Mouse (Mus musculus) forebrain, postnatal 0 days (tissue): Measurements from ENCODE around the gene Guca2b. TPM values are rescaled to one million over a fixed set of nuclear protein-coding genes. Genes with fewer than 3 reads are reported as not detected.

Source experiments
- ATAC-seq: fragments of 200-750 bp; cut with Nextera tagmentation; 2 replicates; pipeline ENCODE4 v1.8.0; 2017; ENCODE audit warnings: mild to moderate bottlenecking, moderate library complexity
- DNase-seq: peaks from one replicate; pipeline ENCODE4 v3.0.0-alpha.2; 2015
- H3K27ac ChIP-seq: fragments of 300-500 bp; sonication (generic); 2 replicates; pipeline ENCODE4 v1.5.1; 2014; ENCODE audit warnings: low read depth, mild to moderate bottlenecking, antibody characterized with exemption, low read length, moderate library complexity, mixed read lengths
- H3K27me3 ChIP-seq: fragments of 300-500 bp; sonication (generic); 2 replicates; pipeline ENCODE4 v1.6.1; 2014; ENCODE audit warnings: mild to moderate bottlenecking, low read length, mixed read lengths; ENCODE audit not compliant: insufficient read depth
- H3K36me3 ChIP-seq: fragments of 300-500 bp; sonication (generic); 2 replicates; pipeline ENCODE4 v1.6.1; 2014; ENCODE audit warnings: mild to moderate bottlenecking, moderate library complexity; ENCODE audit not compliant: insufficient read depth
- H3K4me1 ChIP-seq: fragments of 300-500 bp; sonication (generic); 2 replicates; pipeline ENCODE4 v1.6.1; 2014; ENCODE audit warnings: antibody characterized with exemption; ENCODE audit not compliant: insufficient read depth
- H3K4me2 ChIP-seq: fragments of 300-500 bp; sonication (generic); 2 replicates; pipeline ENCODE4 v1.6.1; 2014; ENCODE audit warnings: low read depth, mild to moderate bottlenecking, moderate library complexity
- H3K4me3 ChIP-seq: fragments of 300-500 bp; sonication (generic); 2 replicates; pipeline ENCODE4 v1.5.1; 2014; ENCODE audit warnings: low read depth, low read length, mixed read lengths
- H3K9ac ChIP-seq: fragments of 300-500 bp; sonication (generic); 2 replicates; pipeline ENCODE4 v1.6.1; 2014; ENCODE audit warnings: mild to moderate bottlenecking
- H3K9me3 ChIP-seq: fragments of 300-500 bp; sonication (generic); 2 replicates; pipeline ENCODE4 v1.6.1; 2016; ENCODE audit warnings: low read length
- CTCF ChIP-seq: sonication (generic); IDR thresholded peaks from 2 replicates; pipeline ENCODE4 v1.5.1; 2016; ENCODE audit warnings: antibody characterized with exemption, control low read depth, low read depth
- WGBS: fragments of 180-500 bp; shearing (Covaris S2); extraction: QIAGEN DNeasy Blood & Tissue Kit; methylation state at CpG from one replicate; pipeline ENCODE4 v1.1.7; 2014; 5-methylcytosine and 5-hydroxymethylcytosine counted together
- polyA plus RNA-seq: library from polyadenylated mRNA; unstranded; fragments of >200 nt; fragmentation: Nextera tagmentation; extraction: Ambion mirVana; gene quantifications from 2 replicates; pipeline ENCODE4 v1.2.1, GENCODE M21; 2015
- total RNA-seq: library from RNA; depleted of rRNA; stranded (reverse); fragments of >200 nt; gene quantifications from 2 replicates; pipeline ENCODE4 v1.2.3, GENCODE M21; 2014

Gene Guca2b
- total and polyA plus RNA-seq, 2 experiments from 2014 or later: not detected

GRCm38 (mm10) chr4:119660007-119660406 lies 1.3 kb upstream of the Guca2b start:
- TF ChIP-seq CTCF: no peak
- DNase-seq: no peak
- H3K9ac ChIP-seq: no peak overlapping the region
- no peaks in the 10 kb centered on the region for H3K4me1 ChIP-seq
- H3K36me3 ChIP-seq: no peaks in the 10 kb centered on the region
- WGBS: 79% methylated on average over 8 of the region's 8 CpGs
- no peaks in the 10 kb centered on the region for H3K27me3 ChIP-seq
- ATAC-seq: no peak
- H3K4me3 ChIP-seq: no peak overlapping the region
- H3K4me2 ChIP-seq: no peak overlapping the region
- no peak overlapping the region for H3K27ac ChIP-seq
- no peaks in the 10 kb centered on the region for H3K9me3 ChIP-seq

DNA sequence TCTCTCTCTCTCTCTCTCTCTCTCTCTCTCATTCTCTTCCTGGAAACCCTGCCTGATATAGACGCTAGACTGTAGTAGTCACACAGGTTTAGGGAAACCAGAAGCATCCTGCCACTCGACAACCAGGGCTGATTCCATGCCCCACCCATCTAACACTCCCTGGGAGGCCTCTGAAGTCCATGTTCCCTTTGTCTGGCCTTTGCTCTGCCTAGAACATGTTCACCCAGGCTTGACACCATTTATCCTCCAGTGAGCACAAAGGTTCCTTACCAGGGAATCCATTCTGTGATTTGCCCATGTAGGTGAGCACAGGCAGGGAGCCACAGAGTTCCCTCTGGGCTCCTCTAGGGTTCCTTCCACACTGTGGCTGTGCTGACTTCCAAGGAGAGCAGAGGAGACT lies 508 bp downstream of the Guca2b start:
- 52% methylated on average over 2 of the region's 2 CpGs for WGBS
- Histone ChIP-seq H3K4me2 (no peak overlapping the region), H3K4me3 (no peak overlapping the region), H3K27me3 (no peaks in the 10 kb centered on the region), H3K9ac (no peak overlapping the region), H3K36me3 (no peaks in the 10 kb centered on the region), H3K27ac (no peak overlapping the region), H3K9me3 (0 out of 2 replicates have a peak, but pooled peaks cover under 1% of the 10 kb centered on the region), H3K4me1 (no peaks in the 10 kb centered on the region)
- DNase-seq: no peak
- ATAC-seq: no peak
- TF ChIP-seq CTCF: no peak

GRCm38 (mm10) chr4:119657011-119657410 lies 1.7 kb downstream of the Guca2b start:
- WGBS: 70% methylated on average over 1 of the region's 1 CpGs
- Histone ChIP-seq H3K36me3 (no peaks in the 10 kb centered on the region), H3K4me3 (no peak overlapping the region), H3K27ac (no peak overlapping the region), H3K9me3 (0 out of 2 replicates have a peak, but pooled peaks cover 7% of the 10 kb centered on the region), H3K27me3 (no peaks in the 10 kb centered on the region), H3K9ac (no peak overlapping the region), H3K4me2 (no peak overlapping the region), H3K4me1 (no peaks in the 10 kb centered on the region)
- DNase-seq: no peak
- ATAC-seq: no peak
- no peak for TF ChIP-seq CTCF

DNA sequence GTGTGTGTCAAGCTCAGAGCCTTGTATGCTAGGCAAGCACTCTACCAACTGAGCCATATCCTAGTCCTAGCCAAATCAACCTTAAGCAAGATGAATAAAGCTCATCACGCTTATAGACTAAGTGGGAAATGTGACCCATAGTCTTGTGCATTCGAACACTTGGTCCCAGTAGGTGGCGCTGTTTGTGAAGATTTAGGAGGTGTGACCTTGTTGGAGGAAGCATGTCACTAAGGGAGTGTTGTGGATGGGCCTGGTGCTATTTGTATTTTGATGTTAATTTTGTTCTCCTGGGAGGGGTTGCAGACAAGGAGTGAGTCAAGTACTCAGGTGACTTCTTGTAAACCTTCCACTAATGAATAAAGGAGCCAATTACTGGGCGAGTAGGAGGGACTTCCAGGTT lies 16.1 kb downstream of the Guca2b start:
- Histone ChIP-seq H3K4me2 (no peak overlapping the region), H3K36me3 (no peaks in the 10 kb centered on the region), H3K9me3 (no peaks in the 10 kb centered on the region), H3K27me3 (no peaks in the 10 kb centered on the region), H3K9ac (no peak overlapping the region), H3K4me3 (no peak overlapping the region), H3K4me1 (no peaks in the 10 kb centered on the region), H3K27ac (no peak overlapping the region)
- no peak for DNase-seq
- no peak for ATAC-seq
- no peak for TF ChIP-seq CTCF
- 86% methylated on average over 4 of the region's 4 CpGs for WGBS

GRCm38 (mm10) chr4:119638656-119639055 lies 20.1 kb downstream of the Guca2b start:
- H3K9me3 ChIP-seq: no peaks in the 10 kb centered on the region
- no peak overlapping the region for H3K4me3 ChIP-seq
- TF ChIP-seq CTCF: no peak
- H3K4me2 ChIP-seq: no peak overlapping the region
- H3K27me3 ChIP-seq: no peaks in the 10 kb centered on the region
- no peak for ATAC-seq
- H3K9ac ChIP-seq: no peak overlapping the region
- no peaks in the 10 kb centered on the region for H3K36me3 ChIP-seq
- 62% methylated on average over 11 of the region's 11 CpGs for WGBS
- H3K4me1 ChIP-seq: no peaks in the 10 kb centered on the region; the same call in 1 of the 2 replicates
- H3K27ac ChIP-seq: no peak overlapping the region
- no peak for DNase-seq

GRCm38 (mm10) chr4:119637946-119638345 lies 20.8 kb downstream of the Guca2b start:
- Histone ChIP-seq H3K9me3 (no peaks in the 10 kb centered on the region), H3K9ac (no peak overlapping the region), H3K27ac (no peak overlapping the region), H3K36me3 (no peaks in the 10 kb centered on the region), H3K4me3 (no peak overlapping the region), H3K27me3 (no peaks in the 10 kb centered on the region), H3K4me2 (no peak overlapping the region), H3K4me1 (no peaks in the 10 kb centered on the region; the same call in 1 of the 2 replicates)
- no peak for ATAC-seq
- WGBS: 70% methylated on average over 6 of the region's 6 CpGs
- no peak for TF ChIP-seq CTCF
- no peak for DNase-seq

DNA sequence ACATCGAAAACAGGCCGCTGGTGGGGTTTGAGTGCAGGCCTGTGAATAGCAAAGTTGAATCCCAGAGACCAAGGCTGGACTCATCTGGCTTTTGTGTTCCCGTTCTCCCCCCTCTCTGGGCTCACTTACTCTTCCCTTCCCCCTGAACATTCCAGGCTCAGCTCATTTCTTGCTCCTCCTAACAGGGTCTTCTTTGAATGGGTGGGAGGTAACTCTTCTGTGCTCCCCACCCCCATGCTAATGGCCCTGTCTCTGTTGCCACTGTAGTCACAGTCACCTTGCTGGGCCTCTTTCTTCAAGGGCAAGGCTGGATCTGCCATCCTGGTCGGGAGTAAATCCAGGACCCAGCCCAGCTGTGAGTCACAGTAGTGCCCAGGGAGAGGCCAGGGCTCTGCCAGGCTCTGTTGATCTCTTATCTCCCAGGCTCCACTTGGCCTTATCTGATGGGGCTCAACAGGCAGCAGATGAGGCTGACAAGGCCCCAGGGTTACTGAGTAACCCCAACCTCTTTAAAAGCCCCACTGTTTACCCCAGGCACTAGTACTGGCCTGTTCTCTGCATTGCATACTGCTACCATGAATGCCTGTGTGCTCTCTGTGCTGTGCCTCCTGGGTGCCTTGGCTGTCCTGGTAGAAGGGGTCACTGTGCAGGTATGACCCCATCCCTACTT lies 21.4 kb downstream of the Guca2b start, which contains the start of gene Guca2a:
TSS of gene Guca2a (plus strand) at position 529 of the 670 bp plus-strand sequence.
- Histone ChIP-seq H3K9me3 (no peaks in the 10 kb centered on the region), H3K4me2 (no peak within 1 kb of the TSS), H3K36me3 (no peaks in the 10 kb centered on the region), H3K4me3 (no peak within 1 kb of the TSS), H3K27me3 (no peaks in the 10 kb centered on the region), H3K9ac (no peak within 1 kb of the TSS), H3K27ac (no peak within 1 kb of the TSS), H3K4me1 (no peaks in the 10 kb centered on the region; the same call in 1 of the 2 replicates)
- DNase-seq: no peak
- no peak for ATAC-seq
- no peak for TF ChIP-seq CTCF
- WGBS: 79% methylated on average over 4 of the region's 4 CpGs
